Mouse (Mus musculus) Muller cell, postnatal 12 days (primary cell): Measurements from ENCODE around the gene Zbtb7b.

Experiments
- DNase-seq: peaks from one replicate; pipeline ENCODE4 v3.0.0-alpha.2; 2015; ENCODE audit errors: inconsistent ontology term

Gene Zbtb7b

GRCm38 (mm10) chr3:89337062-89337720 lies 57.4 kb downstream of the Zbtb7b start:
- DNase-seq: peak; percentile 24

GRCm38 (mm10) chr3:89336529-89336928 lies 58.0 kb downstream of the Zbtb7b start:
- peak; percentile 44 for DNase-seq

GRCm38 (mm10) chr3:89333053-89333452 lies 61.5 kb downstream of the Zbtb7b start:
- no peak for DNase-seq

GRCm38 (mm10) chr3:89332476-89332875 lies 62.1 kb downstream of the Zbtb7b start:
- no peak for DNase-seq

- no peak for DNase-seq
Measured at GRCm38 (mm10) chr3:89332013-89332412, 62.6 kb downstream of the Zbtb7b start.

GRCm38 (mm10) chr3:89331561-89331960 lies 63.0 kb downstream of the Zbtb7b start:
- DNase-seq: no peak

- no peak for DNase-seq
Measured at GRCm38 (mm10) chr3:89330948-89331347, 63.6 kb downstream of the Zbtb7b start.

- DNase-seq: no peak
Measured at GRCm38 (mm10) chr3:89330346-89330745, 64.2 kb downstream of the Zbtb7b start.

- no peak for DNase-seq
Measured at GRCm38 (mm10) chr3:89328623-89329022, 66.0 kb downstream of the Zbtb7b start.
